Mouse (Mus musculus) regulatory T cell (primary cell): ENCODE data around the gene Spata16.

Source experiments
- in situ Hi-C: fragments of 300-600 bp; cut with MboI, MseI; formaldehyde crosslinking; loops from one replicate; pipeline ENCODE4 v1.15.1; 2025; ENCODE audit warnings: high pct_unique_total_duplicates

The Spata16 gene

GRCm38 (mm10) chr3:26826958-26827839 is 189.8 kb downstream of the Spata16 start:
- in situ Hi-C loops: no loop called here

- in situ Hi-C loops: no loop called here
Observed at GRCm38 (mm10) chr3:26832954-26833353, 195.5 kb downstream of the Spata16 start.

GRCm38 (mm10) chr3:26834178-26835050 is 197.0 kb downstream of the Spata16 start:
- in situ Hi-C loops: no loop called here

- in situ Hi-C loops: no loop called here
Observed at GRCm38 (mm10) chr3:26835051-26835755, 197.8 kb downstream of the Spata16 start.

- in situ Hi-C loops: no loop called here
Observed at GRCm38 (mm10) chr3:26845041-26845440, 207.6 kb downstream of the Spata16 start.

- in situ Hi-C loops: no loop called here
Observed at GRCm38 (mm10) chr3:26847935-26848334, 210.5 kb downstream of the Spata16 start.

- in situ Hi-C loops: no loop called here
Observed at GRCm38 (mm10) chr3:26850207-26850606, 212.8 kb downstream of the Spata16 start.

- in situ Hi-C loops: no loop called here
Observed at GRCm38 (mm10) chr3:26850691-26851563, 213.5 kb downstream of the Spata16 start.

GRCm38 (mm10) chr3:26853557-26853956 is 216.1 kb downstream of the Spata16 start:
- in situ Hi-C loops: no loop called here

DNA sequence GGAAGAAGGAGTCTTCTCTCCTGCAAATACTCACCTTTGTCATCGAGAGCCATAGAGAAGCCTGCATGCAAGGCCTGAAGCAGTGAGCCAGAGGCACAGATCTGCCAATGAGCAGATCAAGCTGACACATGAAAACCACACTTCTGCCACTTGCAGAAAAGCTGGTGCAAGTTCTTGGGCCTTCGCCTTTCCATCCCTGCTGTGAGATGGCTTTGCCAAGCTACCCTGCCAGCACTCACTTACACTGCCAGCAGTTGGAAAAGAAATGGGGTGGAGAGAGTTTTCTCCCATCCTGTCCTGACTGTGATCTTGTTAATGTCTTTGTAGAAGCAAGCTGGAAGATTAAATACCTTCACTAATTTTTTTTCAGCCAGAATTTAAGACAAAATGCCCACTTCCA is 237.3 kb downstream of the Spata16 start:
- in situ Hi-C loops: no loop called here

GRCm38 (mm10) chr3:26877291-26877690 is 239.9 kb downstream of the Spata16 start:
- in situ Hi-C loops: no loop called here

GRCm38 (mm10) chr3:26916607-26917006 is 279.2 kb downstream of the Spata16 start:
- in situ Hi-C loops: no loop called here

GRCm38 (mm10) chr3:26920986-26921385 is 283.6 kb downstream of the Spata16 start:
- in situ Hi-C loops: loop anchor here (10.0 kb wide), 1 partner anchor 1176 kb away; no protein-coding TSS in a partner anchor

GRCm38 (mm10) chr3:26921576-26921975 is 284.2 kb downstream of the Spata16 start:
- in situ Hi-C loops: loop anchor here (10.0 kb wide), 1 partner anchor 1177 kb away; no protein-coding TSS in a partner anchor

- in situ Hi-C loops: loop anchor here (10.0 kb wide), 1 partner anchor 1179 kb away; no protein-coding TSS in a partner anchor
Observed at GRCm38 (mm10) chr3:26923391-26923790, 286.0 kb downstream of the Spata16 start.

DNA sequence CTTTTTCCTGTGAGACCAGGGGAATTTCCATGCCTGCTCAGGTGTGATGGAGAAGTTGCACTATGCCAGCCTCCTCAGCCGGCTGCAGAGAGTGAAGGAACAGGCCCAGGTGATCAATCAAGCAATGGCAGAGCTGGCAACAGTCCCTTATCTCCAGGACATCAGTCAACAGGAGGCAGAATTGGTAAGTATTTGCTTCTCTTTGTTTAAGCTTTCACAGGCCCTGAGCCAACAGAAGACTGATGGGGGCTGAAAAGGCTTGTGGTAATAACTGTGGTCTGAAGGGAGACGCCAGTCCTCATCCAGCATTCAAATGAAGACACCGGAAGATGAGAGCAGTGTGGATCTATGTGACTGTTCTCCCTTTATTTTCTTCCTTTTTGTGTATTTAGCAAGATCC is 286.8 kb downstream of the Spata16 start:
- in situ Hi-C loops: loop anchor here (10.0 kb wide), 1 partner anchor 1179 kb away; no protein-coding TSS in a partner anchor

- in situ Hi-C loops: no loop called here
Observed at GRCm38 (mm10) chr3:26933079-26933478, 295.7 kb downstream of the Spata16 start.

- in situ Hi-C loops: no loop called here
Observed at GRCm38 (mm10) chr3:26936897-26937590, 299.6 kb downstream of the Spata16 start.

GRCm38 (mm10) chr3:26966776-26967175 is 329.4 kb downstream of the Spata16 start:
- in situ Hi-C loops: no loop called here
